Mouse (Mus musculus) ES-Bruce4 (cell line): ENCODE measurements around the gene 1810024B03Rik. TPM values are rescaled to one million over a fixed set of nuclear protein-coding genes. Genes with fewer than 3 reads are reported as not detected.

Source experiments
- H3K27ac ChIP-seq: 2 replicates; pipeline ENCODE4 v1.5.1; 2012; ENCODE audit warnings: low read length, inconsistent platforms; ENCODE audit not compliant: insufficient read depth
- H3K27me3 ChIP-seq: 2 replicates; pipeline ENCODE4 v1.6.1; 2012; ENCODE audit warnings: mild to moderate bottlenecking, low read length, inconsistent platforms; ENCODE audit not compliant: control insufficient read depth, poor library complexity, insufficient read depth, severe bottlenecking
- H3K36me3 ChIP-seq: 2 replicates; pipeline ENCODE4 v1.6.1; 2012; ENCODE audit warnings: inconsistent platforms, mild to moderate bottlenecking, low read length, moderate library complexity; ENCODE audit not compliant: control insufficient read depth, poor library complexity, insufficient read depth, severe bottlenecking
- H3K4me1 ChIP-seq: one replicate; pipeline ENCODE4 v1.8.1; 2011; ENCODE audit warnings: low read length; ENCODE audit not compliant: control insufficient read depth, insufficient read depth
- H3K4me3 ChIP-seq: 2 replicates; pipeline ENCODE4 v1.5.1; 2011; ENCODE audit warnings: low read depth, mild to moderate bottlenecking, low read length
- H3K9ac ChIP-seq: 2 replicates; pipeline ENCODE4 v1.6.1; 2012; ENCODE audit warnings: low read depth, mild to moderate bottlenecking, inconsistent platforms; ENCODE audit not compliant: poor library complexity, severe bottlenecking
- H3K9me3 ChIP-seq: replicated peaks from 2 replicates; pipeline ENCODE4 v1.6.1; 2012; ENCODE audit warnings: mild to moderate bottlenecking, low read length, inconsistent platforms; ENCODE audit not compliant: control insufficient read depth, poor library complexity, insufficient read depth, severe bottlenecking
- CTCF ChIP-seq: IDR thresholded peaks from one replicate; pipeline ENCODE4 v1.8.1; 2011; ENCODE audit warnings: low read depth, low read length
- EP300 ChIP-seq: IDR thresholded peaks from 2 replicates; pipeline ENCODE4 v1.6.1; 2011; ENCODE audit warnings: low read depth, low read length; ENCODE audit not compliant: insufficient read depth
- POLR2A ChIP-seq: IDR thresholded peaks from one replicate; pipeline ENCODE4 v1.8.1; 2011; ENCODE audit warnings: low read length; ENCODE audit not compliant: insufficient read depth
- polyA plus RNA-seq: library from polyadenylated mRNA; stranded (reverse); fragments of >200 nt; gene quantifications from 2 replicates; pipeline ENCODE4 v1.2.4, GENCODE M21; 2011; ENCODE audit warnings: low read depth; ENCODE audit not compliant: missing spikeins, insufficient read depth, insufficient read length

1810024B03Rik gene
- polyA plus RNA-seq: 1.9 and 2.4 TPM in 2 replicates

DNA sequence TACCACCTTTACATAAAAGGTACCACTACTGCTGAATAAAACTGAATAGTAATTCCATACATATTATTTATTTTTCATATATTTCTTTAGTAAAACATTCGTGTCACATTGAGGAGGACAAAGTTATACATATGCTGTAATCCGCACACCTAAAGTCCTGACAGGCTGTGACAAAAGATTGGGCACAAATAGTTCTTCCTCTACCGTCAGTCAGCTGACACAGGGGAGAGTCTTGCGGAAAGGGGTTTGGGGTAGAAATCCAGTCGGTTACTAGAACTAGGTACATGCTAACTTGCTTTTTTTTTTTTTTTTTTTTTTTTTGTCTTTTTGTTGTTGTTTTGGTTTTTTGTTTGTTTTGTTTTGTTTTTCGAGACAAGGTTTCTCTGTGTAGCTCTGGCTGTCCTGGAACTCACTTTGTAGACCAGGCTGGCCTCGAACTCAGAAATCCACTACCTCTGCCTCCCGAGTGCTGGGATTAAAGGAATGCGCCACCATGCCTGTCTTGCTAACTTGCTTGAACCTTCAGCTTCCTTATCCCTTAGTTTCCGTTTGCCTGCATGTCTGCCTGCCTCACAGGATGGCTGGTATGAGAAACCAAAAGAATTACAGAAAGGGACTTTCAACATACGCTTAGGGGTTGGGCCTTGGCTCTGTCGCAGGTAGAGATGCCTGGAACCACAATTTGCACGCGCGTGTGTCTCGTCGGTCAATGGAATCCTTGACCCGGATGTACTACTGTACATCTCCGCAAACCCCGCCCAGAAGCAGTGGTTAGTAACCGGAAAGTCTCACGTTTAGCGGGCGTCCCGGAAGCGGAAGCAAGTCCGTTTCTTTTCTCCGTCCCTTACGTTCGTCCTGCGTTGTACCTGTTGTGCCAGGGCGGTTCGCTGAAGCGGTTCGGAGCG, at the start of gene 1810024B03Rik, which contains the start of gene Snrnp200:
TSS of gene 1810024B03Rik (minus strand) at position 734 of the 905 bp plus-strand sequence.
TSS of gene Snrnp200 (plus strand) at position 840 of the 905 bp plus-strand sequence.
- no peaks in the 10 kb centered on the region for H3K4me1 ChIP-seq
- H3K4me3 ChIP-seq: peak within 1 kb of the TSS; percentile 78
- H3K36me3 ChIP-seq: peaks cover 25% of the 10 kb centered on the region
- peak within 1 kb of the TSS; percentile 83 for H3K9ac ChIP-seq
- no peaks in the 10 kb centered on the region for H3K9me3 ChIP-seq
- H3K27me3 ChIP-seq: no peaks in the 10 kb centered on the region
- peak within 1 kb of the TSS; percentile 12; the same call in 1 of the 2 replicates for H3K27ac ChIP-seq
- TF ChIP-seq CTCF (no peak), POLR2A (no peak), EP300 (peak; percentile 32; the same call in 1 of the 2 replicates)

GRCm38 (mm10) chr2:127255294-127255693, 47.2 kb upstream of the 1810024B03Rik start:
- H3K9me3 ChIP-seq: no peaks in the 10 kb centered on the region
- H3K4me1 ChIP-seq: peaks cover 3% of the 10 kb centered on the region
- TF ChIP-seq CTCF (no peak), POLR2A (no peak), EP300 (no peak)
- no peak overlapping the region for H3K27ac ChIP-seq
- H3K27me3 ChIP-seq: no peaks in the 10 kb centered on the region
- no peak overlapping the region for H3K9ac ChIP-seq
- H3K4me3 ChIP-seq: no peak overlapping the region
- H3K36me3 ChIP-seq: 0 out of 2 replicates have a peak, but pooled peaks cover 2% of the 10 kb centered on the region

- H3K9ac ChIP-seq: no peak overlapping the region
- peaks cover 3% of the 10 kb centered on the region for H3K4me1 ChIP-seq
- H3K36me3 ChIP-seq: 0 out of 2 replicates have a peak, but pooled peaks cover 2% of the 10 kb centered on the region
- TF ChIP-seq EP300 (no peak), CTCF (no peak), POLR2A (no peak)
- H3K4me3 ChIP-seq: no peak overlapping the region
- no peaks in the 10 kb centered on the region for H3K9me3 ChIP-seq
- no peaks in the 10 kb centered on the region for H3K27me3 ChIP-seq
- H3K27ac ChIP-seq: no peak overlapping the region
These were observed 46.6 kb upstream of the 1810024B03Rik start for GRCm38 (mm10) chr2:127254604-127255134.

GRCm38 (mm10) chr2:127252787-127253186, 44.7 kb upstream of the 1810024B03Rik start:
- 0 out of 2 replicates have a peak, but pooled peaks cover 2% of the 10 kb centered on the region for H3K36me3 ChIP-seq
- peaks cover 3% of the 10 kb centered on the region for H3K4me1 ChIP-seq
- H3K27me3 ChIP-seq: no peaks in the 10 kb centered on the region
- no peaks in the 10 kb centered on the region for H3K9me3 ChIP-seq
- H3K27ac ChIP-seq: no peak overlapping the region
- no peak for TF ChIP-seq POLR2A
- TF ChIP-seq EP300: no peak
- TF ChIP-seq CTCF: no peak
- no peak overlapping the region for H3K4me3 ChIP-seq
- no peak overlapping the region for H3K9ac ChIP-seq

GRCm38 (mm10) chr2:127251880-127252527, 43.9 kb upstream of the 1810024B03Rik start:
- Histone ChIP-seq H3K36me3 (0 out of 2 replicates have a peak, but pooled peaks cover under 1% of the 10 kb centered on the region), H3K9ac (no peak overlapping the region), H3K27ac (no peak overlapping the region), H3K9me3 (no peaks in the 10 kb centered on the region), H3K4me3 (no peak overlapping the region), H3K27me3 (no peaks in the 10 kb centered on the region), H3K4me1 (peaks cover 3% of the 10 kb centered on the region)
- TF ChIP-seq EP300: no peak
- no peak for TF ChIP-seq CTCF
- no peak for TF ChIP-seq POLR2A
